Mouse (Mus musculus) spleen, postnatal 4 days (tissue): ENCODE measurements at regions not wholly inside any gene's neighbourhood (a gene's known extent, or its start where the extent isn't known, plus 50 kb on each side); places are given as distances from the start of the nearest gene placed in this dataset.
"Not testable (repeated sequence)": the region's sequence is repeated elsewhere in the genome, so short reads cannot be mapped to it uniquely, and the experiment has no call there.

Source experiments
- DNase-seq, 2 experiments: peaks; one replicate each; pipeline ENCODE4 v3.0.0; 2022; ENCODE audit warnings: low spot score in 2 of 2

DNA sequence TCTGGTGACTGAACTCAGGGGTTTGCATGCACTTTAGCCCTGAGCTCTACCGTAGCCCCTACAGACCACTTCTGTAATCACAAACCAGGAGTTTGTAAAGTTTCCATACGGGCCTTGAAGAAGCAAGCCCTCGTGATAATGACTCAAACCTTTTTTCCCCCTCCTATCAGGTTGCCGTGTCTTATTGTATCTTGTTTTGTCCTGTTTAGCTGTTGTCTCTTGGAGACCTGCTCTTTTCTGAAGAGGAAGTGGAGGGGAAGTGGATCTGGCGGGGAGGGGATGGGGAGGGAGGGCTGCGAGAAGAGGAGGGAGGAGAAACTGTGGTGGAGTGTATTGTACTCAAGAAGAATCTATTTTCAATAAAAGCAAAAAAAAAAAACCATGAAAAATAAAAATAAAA, 87.0 kb downstream of the Fam43a start:
- DNase-seq: no peak

GRCm38 (mm10) chr16:30687225-30687624, 87.7 kb downstream of the Fam43a start:
- no peak for DNase-seq

GRCm38 (mm10) chr16:30687682-30688081, 88.2 kb downstream of the Fam43a start:
- DNase-seq: no peak

- DNase-seq: no peak
These were observed 91.0 kb downstream of the Fam43a start for GRCm38 (mm10) chr16:30690531-30690930.

GRCm38 (mm10) chr16:30691964-30692363, 92.4 kb downstream of the Fam43a start:
- no peak for DNase-seq

DNA sequence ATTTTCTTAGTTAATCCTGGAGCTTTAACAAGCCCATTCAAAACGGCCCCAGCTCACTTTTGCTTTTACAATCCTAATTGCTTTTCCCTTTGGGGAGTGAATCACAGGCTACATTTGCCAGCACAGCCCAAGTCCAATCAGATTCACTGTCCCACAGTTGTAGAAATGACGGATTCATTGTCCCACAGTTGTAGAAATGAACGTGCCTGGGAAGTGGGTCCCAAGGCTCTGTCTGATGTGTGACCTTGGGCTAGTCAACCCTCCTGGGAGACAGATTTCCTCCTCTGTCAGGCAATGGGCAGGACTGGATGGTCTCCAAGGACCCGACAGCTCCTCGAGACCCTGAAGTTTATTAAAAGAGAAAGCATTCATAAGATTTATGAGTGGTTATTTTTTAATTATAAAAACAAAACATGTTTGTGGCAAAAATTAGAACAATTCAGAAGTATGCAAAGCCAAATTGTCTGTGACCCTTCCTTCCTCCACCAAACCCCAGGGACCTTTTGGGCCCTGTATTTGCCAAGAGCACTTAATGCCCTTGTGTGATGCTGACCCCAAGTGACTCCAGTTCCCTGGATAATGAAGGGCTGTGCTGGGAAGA, 93.1 kb downstream of the Fam43a start:
- no peak for DNase-seq

DNA sequence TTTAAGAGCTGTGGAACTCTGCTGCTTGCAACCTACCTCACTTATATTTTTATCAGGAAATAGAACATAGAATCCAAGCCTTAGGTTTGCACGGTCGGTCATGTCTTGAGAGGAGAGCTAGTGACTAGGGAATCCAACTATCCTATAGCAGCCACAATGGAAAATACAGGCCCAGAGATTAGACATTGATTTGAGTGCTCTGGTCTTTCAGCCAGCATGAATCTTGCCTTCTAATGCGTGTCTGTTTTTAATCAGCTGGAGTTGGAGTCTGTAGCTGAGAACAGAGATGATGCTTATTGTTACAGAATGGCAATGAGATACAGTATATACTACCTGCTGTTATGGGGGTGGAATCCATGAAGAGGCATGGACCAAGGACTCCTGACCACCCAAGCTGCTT, 93.7 kb downstream of the Fam43a start:
- no peak for DNase-seq

GRCm38 (mm10) chr16:30693839-30694527, 94.5 kb downstream of the Fam43a start:
- no peak for DNase-seq

- no peak for DNase-seq
These were observed 96.2 kb downstream of the Fam43a start for GRCm38 (mm10) chr16:30695691-30696090.

GRCm38 (mm10) chr16:30697209-30697608, 97.7 kb downstream of the Fam43a start:
- DNase-seq: no peak

GRCm38 (mm10) chr16:30697806-30698205, 98.3 kb downstream of the Fam43a start:
- DNase-seq: no peak

DNA sequence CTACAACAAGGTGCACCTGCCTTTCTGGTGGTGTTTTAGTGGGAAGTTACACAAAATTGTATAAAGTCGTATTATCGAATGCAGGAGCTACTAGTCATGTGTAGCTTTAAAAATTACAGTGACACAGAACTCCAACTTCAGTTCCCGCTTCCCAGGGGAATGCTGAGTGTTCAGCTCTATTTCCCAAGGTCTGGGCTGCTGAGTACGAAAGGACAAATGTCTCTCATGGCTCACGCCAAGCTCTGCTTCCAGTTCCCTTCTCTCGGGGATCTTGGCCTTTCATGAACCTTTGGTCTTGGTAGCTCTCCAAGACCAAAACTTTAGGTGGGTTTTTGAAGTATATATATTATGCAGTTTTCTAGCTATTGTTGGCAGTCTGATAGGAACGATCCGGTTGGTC, 104.3 kb downstream of the Fam43a start:
- no peak for DNase-seq

GRCm38 (mm10) chr16:30709501-30709900, 110.0 kb downstream of the Fam43a start:
- DNase-seq: no peak

DNA sequence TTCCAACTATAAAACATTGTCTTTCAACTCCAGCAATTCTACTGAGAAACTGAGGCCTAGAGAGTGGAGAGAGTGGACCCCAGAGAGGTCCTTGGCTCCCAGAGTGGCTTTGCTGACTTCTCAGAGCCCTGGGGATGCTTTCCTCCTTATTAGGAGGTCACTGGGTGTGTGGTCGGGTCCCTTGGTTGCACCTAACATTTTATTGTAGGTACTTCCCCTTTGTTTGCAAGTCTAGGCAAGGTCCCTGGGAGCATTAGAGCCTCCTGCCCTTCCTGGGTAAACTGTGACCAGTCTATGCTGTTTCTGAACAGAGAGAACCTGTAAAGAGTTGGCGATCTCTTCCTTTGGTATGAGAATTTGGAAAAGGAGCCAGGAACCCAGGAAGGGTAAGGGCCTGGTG, 110.5 kb downstream of the Fam43a start:
- no peak for DNase-seq

GRCm38 (mm10) chr16:30712570-30712969, 113.0 kb downstream of the Fam43a start:
- DNase-seq: no peak

GRCm38 (mm10) chr16:30717577-30717976, 118.1 kb downstream of the Fam43a start:
- not testable (repeated sequence) for DNase-seq

DNA sequence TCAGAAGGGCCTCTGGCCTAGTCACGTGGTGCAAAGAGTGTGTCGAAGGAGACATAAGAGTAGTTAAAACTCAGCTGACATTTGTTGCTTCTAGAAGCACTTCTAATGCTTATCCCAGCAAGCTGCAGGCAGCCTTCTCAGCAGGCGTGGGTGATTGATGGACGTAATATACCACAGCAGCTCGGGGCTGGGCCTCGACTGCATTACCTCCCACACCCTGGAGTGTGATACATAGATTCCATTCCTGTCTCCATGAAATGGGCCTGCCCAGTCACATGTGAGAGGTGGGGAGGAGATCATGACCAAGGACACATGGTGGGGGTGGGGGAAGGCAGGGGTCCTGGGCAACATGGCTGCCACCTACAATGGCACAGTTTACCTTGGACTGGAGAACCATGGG, 121.3 kb downstream of the Fam43a start:
- no peak for DNase-seq

- DNase-seq: no peak
These were observed 121.7 kb downstream of the Fam43a start for GRCm38 (mm10) chr16:30721223-30721622.

DNA sequence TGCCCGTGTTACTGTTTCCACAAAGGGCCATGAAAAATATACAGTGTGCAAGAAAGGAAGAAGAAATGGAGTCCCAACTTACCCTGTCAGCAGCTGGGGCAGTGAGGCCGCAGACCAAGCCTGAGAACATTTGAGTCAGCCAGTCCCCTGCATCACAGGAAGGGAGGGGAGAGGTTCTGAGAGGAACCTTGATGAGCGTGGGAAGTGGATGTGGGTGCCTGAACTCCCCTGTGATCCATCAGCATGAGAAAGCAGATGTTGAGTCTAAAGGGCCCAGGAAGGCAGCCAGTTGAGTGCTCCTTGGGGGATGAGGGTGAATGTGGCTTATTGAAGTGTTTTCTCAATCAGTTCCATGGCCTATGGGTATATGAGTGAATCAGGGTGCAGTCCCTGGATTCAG, 122.8 kb downstream of the Fam43a start:
- no peak for DNase-seq

- DNase-seq: no peak
These were observed 125.1 kb downstream of the Fam43a start for GRCm38 (mm10) chr16:30724591-30724990.

DNA sequence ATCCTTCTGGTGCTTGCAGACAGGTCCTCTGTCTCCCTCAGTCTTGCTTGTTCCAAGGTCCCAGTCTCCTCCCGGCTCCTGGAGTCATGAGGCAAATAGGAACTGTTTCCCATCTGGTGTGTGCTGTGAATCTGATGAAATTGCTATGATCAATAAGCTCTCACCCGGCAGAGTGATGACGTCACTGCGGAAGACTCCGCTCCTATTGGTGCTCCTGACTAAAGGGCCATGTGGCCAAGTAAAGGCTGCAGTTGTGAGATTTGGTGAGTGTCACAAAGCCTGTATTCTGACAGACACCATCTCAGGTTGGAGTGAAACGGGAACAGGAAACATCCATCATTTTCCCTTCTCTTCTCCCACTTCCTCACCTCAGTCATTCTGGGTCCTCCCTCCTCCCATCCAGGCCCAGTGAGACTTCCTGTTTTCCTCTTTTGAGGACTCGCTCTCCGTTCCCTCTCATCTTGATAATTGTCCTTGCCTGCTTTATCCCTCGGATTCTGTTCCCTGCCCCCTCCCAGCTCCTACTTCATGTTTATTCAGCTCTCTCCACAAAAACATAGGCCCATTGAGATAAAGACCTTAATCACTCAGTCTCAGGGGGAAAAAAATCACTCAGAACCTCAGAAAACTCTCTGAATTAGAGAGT, 133.4 kb downstream of the Fam43a start:
- no peak for DNase-seq

DNA sequence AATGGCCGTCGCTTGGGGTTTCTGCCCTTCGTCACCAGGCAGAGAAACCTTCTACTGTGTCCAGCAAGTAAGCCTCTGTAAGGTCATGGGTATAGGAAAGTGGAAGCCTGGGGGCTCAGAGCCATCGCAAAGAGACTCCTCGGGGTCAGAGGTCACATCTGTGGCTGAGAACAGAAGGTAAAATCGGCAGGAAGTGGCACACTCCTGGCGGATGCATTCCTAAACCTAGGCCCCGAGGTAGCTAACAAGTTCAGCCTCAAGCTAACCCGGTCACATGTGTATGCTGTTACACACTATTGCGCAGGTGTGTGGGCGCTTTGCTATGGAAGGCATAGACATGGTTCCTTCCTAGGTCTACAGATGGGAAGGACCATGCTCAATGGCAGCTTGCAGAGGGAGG, 134.0 kb downstream of the Fam43a start:
- DNase-seq: no peak

GRCm38 (mm10) chr16:30735360-30735759, 135.8 kb downstream of the Fam43a start:
- DNase-seq: no peak
